Mouse (Mus musculus) intestine, postnatal 0 days (tissue): ENCODE measurements around the gene Myef2. TPM values are rescaled to one million over a fixed set of nuclear protein-coding genes. Genes with fewer than 3 reads are reported as not detected.
"Not testable (repeated sequence)": the region's sequence is repeated elsewhere in the genome, so short reads cannot be mapped to it uniquely, and the experiment has no call there.

Experiments
- ATAC-seq: fragments of 200-750 bp; cut with Nextera tagmentation; 2 replicates; pipeline ENCODE4 v1.8.0; 2017; ENCODE audit warnings: mild to moderate bottlenecking, moderate TSS enrichment, moderate library complexity
- H3K27ac ChIP-seq: fragments of 300-500 bp; sonication (generic); 2 replicates; pipeline ENCODE4 v1.5.1; 2014; ENCODE audit warnings: mild to moderate bottlenecking, low read depth, low read length, moderate library complexity
- H3K27me3 ChIP-seq: fragments of 300-500 bp; sonication (generic); replicated peaks from 2 replicates; pipeline ENCODE4 v1.6.1; 2014; ENCODE audit warnings: low read length, mixed read lengths; ENCODE audit not compliant: control insufficient read depth, insufficient read depth
- H3K36me3 ChIP-seq: fragments of 300-500 bp; sonication (generic); 2 replicates; pipeline ENCODE4 v1.6.1; 2014; ENCODE audit warnings: mild to moderate bottlenecking, moderate library complexity; ENCODE audit not compliant: control insufficient read depth, insufficient read depth
- H3K4me1 ChIP-seq: fragments of 300-500 bp; sonication (generic); replicated peaks from 2 replicates; pipeline ENCODE4 v1.6.1; 2014; ENCODE audit warnings: antibody characterized with exemption, low read length, mixed read lengths; ENCODE audit not compliant: control insufficient read depth, insufficient read depth
- H3K4me2 ChIP-seq: fragments of 300-500 bp; sonication (generic); replicated peaks from 2 replicates; pipeline ENCODE4 v1.6.1; 2014; ENCODE audit warnings: low read depth, mild to moderate bottlenecking, moderate library complexity
- H3K4me3 ChIP-seq: fragments of 300-500 bp; sonication (generic); 2 replicates; pipeline ENCODE4 v1.5.1; 2014; ENCODE audit warnings: low read depth, low read length
- H3K9ac ChIP-seq: fragments of 300-500 bp; sonication (generic); 2 replicates; pipeline ENCODE4 v1.6.1; 2014; ENCODE audit warnings: mild to moderate bottlenecking, low read depth, low read length
- H3K9me3 ChIP-seq: fragments of 300-500 bp; sonication (generic); 2 replicates; pipeline ENCODE4 v1.6.1; 2016; ENCODE audit warnings: mixed run types; ENCODE audit not compliant: control insufficient read depth
- CTCF ChIP-seq: sonication (generic); IDR thresholded peaks from 2 replicates; pipeline ENCODE4 v1.5.1; 2016; ENCODE audit warnings: low read depth, mild to moderate bottlenecking, control low read depth, antibody characterized with exemption, moderate library complexity
- WGBS: fragments of 180-500 bp; shearing (Covaris S2); extraction: QIAGEN DNeasy Blood & Tissue Kit; methylation state at CpG from one replicate; pipeline ENCODE4 v1.1.7; 2014; 5-methylcytosine and 5-hydroxymethylcytosine counted together
- polyA plus RNA-seq: library from polyadenylated mRNA; unstranded; fragments of >200 nt; fragmentation: Nextera tagmentation; extraction: Ambion mirVana; gene quantifications from 2 replicates; pipeline ENCODE4 v1.2.1, GENCODE M21; 2015

The Myef2 gene
- polyA plus RNA-seq, 1 experiment from 2014 or later: 23.0 TPM

- no peaks in the 10 kb centered on the region for H3K9me3 ChIP-seq
- no peak overlapping the region for H3K27ac ChIP-seq
- H3K27me3 ChIP-seq: no peaks in the 10 kb centered on the region
- no peaks in the 10 kb centered on the region for H3K36me3 ChIP-seq
- H3K4me1 ChIP-seq: peaks cover 3% of the 10 kb centered on the region
- no peak for ATAC-seq
- H3K4me3 ChIP-seq: no peak overlapping the region
- H3K9ac ChIP-seq: no peak overlapping the region
- no peak for TF ChIP-seq CTCF
- WGBS: 81% methylated on average over 6 of the region's 6 CpGs
- no peak overlapping the region for H3K4me2 ChIP-seq
These were observed 3.9 kb downstream of the Myef2 start for GRCm38 (mm10) chr2:125119381-125120110.

DNA sequence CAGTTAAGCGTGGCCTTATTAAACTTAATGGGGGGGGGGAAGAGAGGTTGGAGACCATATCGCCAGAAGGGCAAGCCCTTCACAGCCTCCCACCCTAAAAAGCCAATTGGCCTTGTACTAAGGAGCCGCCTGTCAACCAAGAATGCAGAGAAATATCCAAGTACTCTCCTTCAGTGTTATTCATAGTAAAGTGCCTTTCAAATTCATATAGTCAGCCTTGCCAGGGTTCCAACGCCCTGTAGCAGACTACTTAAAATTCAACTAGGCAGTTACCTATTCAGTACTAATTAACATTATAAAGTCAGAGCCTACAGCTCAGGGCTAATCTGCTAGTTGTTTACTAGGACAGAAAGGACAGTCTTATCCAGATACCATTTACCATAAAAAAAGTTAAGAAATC, 16.9 kb downstream of the Myef2 start:
- H3K4me2 ChIP-seq, ATAC-seq, H3K4me1 ChIP-seq, H3K4me3 ChIP-seq, H3K9ac ChIP-seq, H3K27me3 ChIP-seq, H3K27ac ChIP-seq, H3K9me3 ChIP-seq: not testable (repeated sequence)
- WGBS: 98% methylated on average over 4 of the region's 4 CpGs
- H3K36me3 ChIP-seq: peaks cover 14% of the 10 kb centered on the region

- not testable (repeated sequence) for H3K27ac ChIP-seq, H3K9ac ChIP-seq, ATAC-seq, H3K9me3 ChIP-seq, H3K4me3 ChIP-seq, H3K27me3 ChIP-seq, H3K4me1 ChIP-seq, H3K4me2 ChIP-seq
- peaks cover 14% of the 10 kb centered on the region for H3K36me3 ChIP-seq
- WGBS: 97% methylated on average over 13 of the region's 13 CpGs
These were observed 19.0 kb downstream of the Myef2 start for GRCm38 (mm10) chr2:125104491-125104890.

- H3K9me3 ChIP-seq, H3K4me3 ChIP-seq, ATAC-seq, H3K9ac ChIP-seq, H3K4me2 ChIP-seq, H3K27me3 ChIP-seq, H3K27ac ChIP-seq, H3K4me1 ChIP-seq: not testable (repeated sequence)
- 83% methylated on average over 2 of the region's 3 CpGs for WGBS
- peaks cover 11% of the 10 kb centered on the region; the same call in 1 of the 2 replicates for H3K36me3 ChIP-seq
These were observed 31.3 kb downstream of the Myef2 start for GRCm38 (mm10) chr2:125092123-125092522.

DNA sequence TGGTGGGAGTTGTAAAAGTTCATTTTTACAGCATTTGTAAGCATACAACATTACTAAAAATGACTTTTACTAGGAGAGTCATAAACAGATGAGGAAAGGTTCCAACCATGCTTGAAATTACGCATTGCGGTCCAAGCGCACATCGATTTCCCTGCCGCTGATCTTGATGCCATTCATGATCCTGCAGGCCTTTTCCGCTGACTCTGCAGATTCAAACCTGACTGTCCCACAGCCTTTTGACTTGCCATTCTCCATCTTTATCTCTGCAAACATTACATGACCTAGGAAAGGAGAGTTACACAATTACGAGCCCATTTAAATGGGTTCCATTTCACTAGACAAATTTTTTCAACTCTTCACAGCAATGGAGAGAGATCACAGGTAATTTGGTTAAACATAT, 34.7 kb downstream of the Myef2 start:
- Histone ChIP-seq H3K9ac (no peak overlapping the region), H3K4me1 (no peaks in the 10 kb centered on the region), H3K36me3 (0 out of 2 replicates have a peak, but pooled peaks cover 6% of the 10 kb centered on the region), H3K27me3 (no peaks in the 10 kb centered on the region), H3K4me2 (no peak overlapping the region), H3K4me3 (no peak overlapping the region), H3K27ac (no peak overlapping the region), H3K9me3 (no peaks in the 10 kb centered on the region)
- WGBS: 94% methylated on average over 7 of the region's 7 CpGs
- no peak for TF ChIP-seq CTCF
- no peak for ATAC-seq

- no peak for ATAC-seq
- Histone ChIP-seq H3K4me3 (no peak overlapping the region), H3K9ac (no peak overlapping the region), H3K27me3 (no peaks in the 10 kb centered on the region), H3K27ac (no peak overlapping the region), H3K36me3 (0 out of 2 replicates have a peak, but pooled peaks cover 6% of the 10 kb centered on the region), H3K4me2 (no peak overlapping the region), H3K9me3 (no peaks in the 10 kb centered on the region), H3K4me1 (no peaks in the 10 kb centered on the region)
- 36% methylated on average over 1 of the region's 1 CpGs for WGBS
- TF ChIP-seq CTCF: no peak
These were observed 39.6 kb downstream of the Myef2 start for GRCm38 (mm10) chr2:125083879-125084278.
